Mouse (Mus musculus): ENCODE results near the gene L1cam. TPM values are rescaled to one million over a fixed set of nuclear protein-coding genes. Genes with fewer than 3 reads are reported as not detected.

Gene L1cam
- 10 to 100 TPM; 28.9 to 42.0 TPM for total RNA-seq (2023)

GRCm38 (mm10) chrX:73895719-73896118 is at the start of gene L1cam:
TSS of gene L1cam (minus strand) at chrX:73896105.

GRCm38 (mm10) chrX:73930402-73931062 is 34.6 kb upstream of the L1cam start, which contains the start of gene Renbp:
TSS of gene Renbp (minus strand) at chrX:73930850.

GRCm38 (mm10) chrX:73921823-73922549 is 26.1 kb upstream of the L1cam start, which contains the start of the genes Arhgap4 and Naa10:
TSS of gene Arhgap4 (minus strand) at chrX:73921870.
TSS of gene Naa10 (minus strand) at chrX:73921944.

GRCm38 (mm10) chrX:73891551-73892152 is 4.3 kb downstream of the L1cam start, which contains the start of gene Avpr2:
TSS of gene Avpr2 (plus strand) at chrX:73892102.

GRCm38 (mm10) chrX:73824185-73825151 is 71.4 kb downstream of the L1cam start, which contains the start of gene Pdzd4:
TSS of gene Pdzd4 (minus strand) at chrX:73824969.

Other genes starting within 250 kb of the L1cam start
- not detected for gene Pnck, start 236.0 kb downstream of the L1cam start, total RNA-seq (2023)
- 1 to 10 TPM in 1 of 2 experiments, under 1 TPM in 1; 0.72 to 1.1 TPM for gene Slc6a8, start 223.0 kb downstream of the L1cam start, total RNA-seq (2023)
- 10 to 100 TPM; 93.3 to 95.7 TPM for gene Bcap31, start 179.9 kb downstream of the L1cam start, total RNA-seq (2023)
- gene Abcd1, start 179.5 kb downstream of the L1cam start, total RNA-seq (2023) = 10 to 100 TPM; 82.1 to 88.8 TPM
- under 1 TPM; 0.26 to 0.81 TPM for gene Plxnb3, start 139.0 kb downstream of the L1cam start, total RNA-seq (2023)
- gene Srpk3, start 121.7 kb downstream of the L1cam start, total RNA-seq (2023) = under 1 TPM; 0.88 to 0.90 TPM
- gene Idh3g, start 109.2 kb downstream of the L1cam start, total RNA-seq (2023) = 10 to 100 TPM; 89.7 to 95.2 TPM
- 100 to 1,000 TPM; 116 to 117 TPM for gene Ssr4, start 109.1 kb downstream of the L1cam start, total RNA-seq (2023)
- gene Pdzd4, start 71.1 kb downstream of the L1cam start, total RNA-seq (2023) = under 1 TPM; 0.53 to 0.64 TPM
- gene Avpr2, start 4.0 kb downstream of the L1cam start, total RNA-seq (2023) = under 1 TPM in 1 of 2 experiments, not detected in 1; 0.11 TPM
- 100 to 1,000 TPM; 236 to 237 TPM for gene Arhgap4, start 25.8 kb upstream of the L1cam start, total RNA-seq (2023)
- 10 to 100 TPM; 43.1 to 48.0 TPM for gene Naa10, start 25.8 kb upstream of the L1cam start, total RNA-seq (2023)
- 10 to 100 TPM; 13.8 to 16.6 TPM for gene Renbp, start 34.7 kb upstream of the L1cam start, total RNA-seq (2023)
- gene Hcfc1, start 70.3 kb upstream of the L1cam start, total RNA-seq (2023) = 10 to 100 TPM; 81.1 to 89.4 TPM
- gene Irak1, start 127.8 kb upstream of the L1cam start, total RNA-seq (2023) = 10 to 100 TPM; 68.9 to 70.8 TPM
- gene Opn1mw, start 231.4 kb upstream of the L1cam start, total RNA-seq (2023) = not detected
- 10 to 100 TPM; 22.9 to 29.2 TPM for gene Mecp2, start 239.3 kb upstream of the L1cam start, total RNA-seq (2023)